Mouse (Mus musculus) liver, postnatal 0 days (tissue): ENCODE measurements around the gene Fitm1. TPM values are rescaled to one million over a fixed set of nuclear protein-coding genes. Genes with fewer than 3 reads are reported as not detected.

Source experiments
- ATAC-seq: fragments of 200-750 bp; cut with Nextera tagmentation; 2 replicates; pipeline ENCODE4 v1.8.0; 2017; ENCODE audit warnings: mild to moderate bottlenecking, moderate library complexity
- DNase-seq: peaks from one replicate; pipeline ENCODE4 v3.0.0-alpha.2; 2016
- H3K27ac ChIP-seq: fragments of 300-500 bp; sonication (generic); 2 replicates; pipeline ENCODE4 v1.5.1; 2014; ENCODE audit warnings: antibody characterized with exemption, moderate library complexity, mild to moderate bottlenecking, low read depth
- H3K27me3 ChIP-seq: fragments of 300-500 bp; sonication (generic); 2 replicates; pipeline ENCODE4 v1.6.1; 2014; ENCODE audit warnings: low read length, control low read depth, mixed read lengths; ENCODE audit not compliant: insufficient read depth
- H3K36me3 ChIP-seq: fragments of 300-500 bp; sonication (generic); replicated peaks from 2 replicates; pipeline ENCODE4 v1.6.1; 2014; ENCODE audit warnings: mild to moderate bottlenecking, control low read depth, low read length, moderate library complexity, mixed read lengths; ENCODE audit not compliant: insufficient read depth
- H3K4me1 ChIP-seq: fragments of 300-500 bp; sonication (generic); 2 replicates; pipeline ENCODE4 v1.6.1; 2014; ENCODE audit warnings: antibody characterized with exemption, mild to moderate bottlenecking, control low read depth; ENCODE audit not compliant: insufficient read depth
- H3K4me2 ChIP-seq: fragments of 300-500 bp; sonication (generic); 2 replicates; pipeline ENCODE4 v1.6.1; 2014; ENCODE audit warnings: low read depth, mild to moderate bottlenecking, low read length, moderate library complexity, mixed read lengths
- H3K4me3 ChIP-seq: fragments of 300-500 bp; sonication (generic); 2 replicates; pipeline ENCODE4 v1.5.1; 2014; ENCODE audit warnings: low read depth, low read length
- H3K9ac ChIP-seq: fragments of 300-500 bp; sonication (generic); replicated peaks from 2 replicates; pipeline ENCODE4 v1.6.1; 2014; ENCODE audit warnings: mild to moderate bottlenecking, moderate library complexity
- H3K9me3 ChIP-seq: fragments of 300-500 bp; sonication (generic); 2 replicates; pipeline ENCODE4 v1.6.1; 2016; ENCODE audit warnings: mild to moderate bottlenecking, control low read depth, low read length, mixed read lengths
- CTCF ChIP-seq: sonication (generic); IDR thresholded peaks from 2 replicates; pipeline ENCODE4 v1.5.1; 2016; ENCODE audit warnings: antibody characterized with exemption, low read depth
- EP300 ChIP-seq: IDR thresholded peaks from 2 replicates; pipeline ENCODE4 v1.6.1; 2016; ENCODE audit warnings: antibody characterized with exemption, low read depth, mild to moderate bottlenecking
- WGBS: fragments of 180-500 bp; shearing (Covaris S2); extraction: QIAGEN DNeasy Blood & Tissue Kit; methylation state at CpG from one replicate; pipeline ENCODE4 v1.1.7; 2014; ENCODE audit not compliant: insufficient replicate concordance; 5-methylcytosine and 5-hydroxymethylcytosine counted together
- polyA plus RNA-seq: library from polyadenylated mRNA; unstranded; fragments of >200 nt; fragmentation: Nextera tagmentation; extraction: Ambion mirVana; gene quantifications from 2 replicates; pipeline ENCODE4 v1.2.1, GENCODE M21; 2015

Fitm1 gene
- polyA plus RNA-seq, 1 experiment from 2014 or later, result 1.8 TPM

- H3K27me3 ChIP-seq, result no peaks in the 10 kb centered on the region
- peak within 1 kb of the TSS; percentile 96 for H3K4me2 ChIP-seq
- peak within 1 kb of the TSS; percentile 80 for H3K4me3 ChIP-seq
- under 1% methylated on average over 25 of the region's 32 CpGs for WGBS
- peaks cover 22% of the 10 kb centered on the region for H3K36me3 ChIP-seq
- TF ChIP-seq EP300, result peak; percentile 62
- TF ChIP-seq CTCF, result no peak
- peaks cover 21% of the 10 kb centered on the region for H3K4me1 ChIP-seq
- DNase-seq (peak; percentile 83), ATAC-seq (peak; percentile 83)
- H3K9me3 ChIP-seq, result no peaks in the 10 kb centered on the region
- H3K27ac ChIP-seq, result peak within 1 kb of the TSS; percentile 85
- peak within 1 kb of the TSS; percentile 94 for H3K9ac ChIP-seq
These were observed 2.7 kb downstream of the Fitm1 start, which contains the start of gene Psme1 for GRCm38 (mm10) chr14:55577871-55578667. Gene Psme1, plus strand, starts transcription at chr14:55578123.

- ATAC-seq (peak; percentile 56), DNase-seq (peak; percentile 69)
- TF ChIP-seq CTCF, result 0 out of 2 replicates have a peak, but pooled peaks have one; percentile 7
- no peak for TF ChIP-seq EP300
- Histone ChIP-seq H3K4me1 (peaks cover 23% of the 10 kb centered on the region), H3K9ac (peak overlapping the region; percentile 94), H3K4me2 (peak overlapping the region; percentile 96), H3K27ac (peak overlapping the region; percentile 85), H3K36me3 (peaks cover 22% of the 10 kb centered on the region), H3K4me3 (peak overlapping the region; percentile 80), H3K27me3 (no peaks in the 10 kb centered on the region), H3K9me3 (no peaks in the 10 kb centered on the region)
- WGBS, result 8% methylated on average over 6 of the region's 6 CpGs
These were observed 3.4 kb downstream of the Fitm1 start for GRCm38 (mm10) chr14:55578668-55579269.

- no peaks in the 10 kb centered on the region for H3K27me3 ChIP-seq
- ATAC-seq (no peak), DNase-seq (no peak)
- peaks cover 30% of the 10 kb centered on the region for H3K4me1 ChIP-seq
- H3K9ac ChIP-seq, result no peak overlapping the region
- H3K36me3 ChIP-seq, result peaks cover 22% of the 10 kb centered on the region
- TF ChIP-seq CTCF, result no peak
- TF ChIP-seq EP300, result no peak
- peak overlapping the region; percentile 96; the same call in 1 of the 2 replicates for H3K4me2 ChIP-seq
- no peaks in the 10 kb centered on the region for H3K9me3 ChIP-seq
- H3K27ac ChIP-seq, result no peak overlapping the region
- WGBS, result 87% methylated on average over 23 of the region's 23 CpGs
- H3K4me3 ChIP-seq, result no peak overlapping the region
These were observed 4.4 kb downstream of the Fitm1 start for GRCm38 (mm10) chr14:55579511-55580496.

GRCm38 (mm10) chr14:55580731-55581130 lies 5.3 kb downstream of the Fitm1 start:
- H3K4me3 ChIP-seq, result no peak overlapping the region
- H3K9me3 ChIP-seq, result no peaks in the 10 kb centered on the region
- H3K27me3 ChIP-seq, result no peaks in the 10 kb centered on the region
- TF ChIP-seq CTCF (no peak), EP300 (no peak)
- DNase-seq (no peak), ATAC-seq (no peak)
- no peak overlapping the region for H3K9ac ChIP-seq
- no peak overlapping the region for H3K4me2 ChIP-seq
- peaks cover 22% of the 10 kb centered on the region for H3K36me3 ChIP-seq
- peaks cover 31% of the 10 kb centered on the region for H3K4me1 ChIP-seq
- 90% methylated on average over 16 of the region's 16 CpGs for WGBS
- H3K27ac ChIP-seq, result no peak overlapping the region

- WGBS, result 78% methylated on average over 9 of the region's 9 CpGs
- DNase-seq, result no peak
- H3K27me3 ChIP-seq, result no peaks in the 10 kb centered on the region
- H3K4me3 ChIP-seq, result no peak overlapping the region
- H3K4me2 ChIP-seq, result no peak overlapping the region
- peaks cover 40% of the 10 kb centered on the region for H3K4me1 ChIP-seq
- no peak for ATAC-seq
- no peaks in the 10 kb centered on the region for H3K9me3 ChIP-seq
- H3K36me3 ChIP-seq, result peaks cover 22% of the 10 kb centered on the region
- TF ChIP-seq EP300, result no peak
- TF ChIP-seq CTCF, result peak; percentile 65
- H3K27ac ChIP-seq, result no peak overlapping the region
- H3K9ac ChIP-seq, result no peak overlapping the region
These were observed 6.7 kb downstream of the Fitm1 start for GRCm38 (mm10) chr14:55581981-55582681.
